Mouse (Mus musculus) hindbrain, embryonic 11.5 days (tissue): ENCODE measurements around the gene Zfp182. TPM values are rescaled to one million over a fixed set of nuclear protein-coding genes. Genes with fewer than 3 reads are reported as not detected.
A peak's percentile ranks its signal among the peaks of the same experiment; 100 is the strongest.

Experiments
- ATAC-seq: fragments of 200-750 bp; cut with Nextera tagmentation; 2 replicates; pipeline ENCODE4 v1.8.0; 2017; ENCODE audit warnings: mild to moderate bottlenecking, moderate TSS enrichment, moderate library complexity; ENCODE audit not compliant: low FRiP score
- DNase-seq: peaks from one replicate; pipeline ENCODE4 v3.0.0-alpha.2; 2015; ENCODE audit warnings: low spot score
- H3K27ac ChIP-seq: fragments of 300-500 bp; sonication (generic); 2 replicates; pipeline ENCODE4 v1.5.1; 2014; ENCODE audit warnings: mild to moderate bottlenecking, low read depth, low read length
- H3K27me3 ChIP-seq: fragments of 300-500 bp; sonication (generic); 2 replicates; pipeline ENCODE4 v1.6.1; 2014; ENCODE audit warnings: mild to moderate bottlenecking, low read length, moderate library complexity, mixed read lengths; ENCODE audit not compliant: control insufficient read depth, insufficient read depth
- H3K36me3 ChIP-seq: fragments of 300-500 bp; sonication (generic); 2 replicates; pipeline ENCODE4 v1.6.1; 2014; ENCODE audit warnings: mild to moderate bottlenecking, low read length, moderate library complexity, mixed read lengths; ENCODE audit not compliant: control insufficient read depth, insufficient read depth
- H3K4me1 ChIP-seq: fragments of 300-500 bp; sonication (generic); replicated peaks from 2 replicates; pipeline ENCODE4 v1.6.1; 2014; ENCODE audit warnings: low read length, mixed read lengths; ENCODE audit not compliant: control insufficient read depth, insufficient read depth
- H3K4me2 ChIP-seq: fragments of 300-500 bp; sonication (generic); replicated peaks from 2 replicates; pipeline ENCODE4 v1.6.1; 2014; ENCODE audit warnings: mild to moderate bottlenecking, low read depth, low read length
- H3K4me3 ChIP-seq: fragments of 300-500 bp; sonication (generic); 2 replicates; pipeline ENCODE4 v1.5.1; 2014; ENCODE audit warnings: low read depth, low read length
- H3K9ac ChIP-seq: fragments of 300-500 bp; sonication (generic); 2 replicates; pipeline ENCODE4 v1.6.1; 2014; ENCODE audit warnings: low read depth, low read length
- H3K9me3 ChIP-seq: fragments of 300-500 bp; sonication (generic); 2 replicates; pipeline ENCODE4 v1.6.1; 2016; ENCODE audit warnings: low read length; ENCODE audit not compliant: control insufficient read depth
- WGBS: fragments of 180-500 bp; shearing (Covaris S2); extraction: QIAGEN DNeasy Blood & Tissue Kit; methylation state at CpG from one replicate; pipeline ENCODE4 v1.1.7; 2014; 5-methylcytosine and 5-hydroxymethylcytosine counted together
- polyA plus RNA-seq: library from polyadenylated mRNA; unstranded; fragments of >200 nt; fragmentation: Nextera tagmentation; extraction: Ambion mirVana; gene quantifications from 2 replicates; pipeline ENCODE4 v1.2.1, GENCODE M21; 2014

The Zfp182 gene
- 7.6 and 9.7 TPM in 2 replicates for polyA plus RNA-seq

GRCm38 (mm10) chrX:21061866-21062543 is at the start of gene Zfp182:
Zfp182 (minus strand) TSS chrX:21062316.
- no peaks in the 10 kb centered on the region for H3K4me1 ChIP-seq
- H3K9ac ChIP-seq: peak within 1 kb of the TSS; percentile 53
- no peaks in the 10 kb centered on the region for H3K36me3 ChIP-seq
- peak; percentile 77 for DNase-seq
- WGBS: 18% methylated on average over 25 of the region's 25 CpGs
- H3K9me3 ChIP-seq: no peaks in the 10 kb centered on the region
- no peaks in the 10 kb centered on the region for H3K27me3 ChIP-seq
- peak within 1 kb of the TSS; percentile 39 for H3K4me2 ChIP-seq
- peak within 1 kb of the TSS; percentile 41 for H3K4me3 ChIP-seq
- H3K27ac ChIP-seq: no peak within 1 kb of the TSS
- peak; percentile 95 for ATAC-seq

- H3K27ac ChIP-seq: no peak overlapping the region
- ATAC-seq (peak; percentile 43; the same call in 1 of the 2 replicates), DNase-seq (no peak)
- H3K9me3 ChIP-seq: no peaks in the 10 kb centered on the region
- no peaks in the 10 kb centered on the region for H3K4me1 ChIP-seq
- 49% methylated on average over 7 of the region's 7 CpGs for WGBS
- H3K27me3 ChIP-seq: no peaks in the 10 kb centered on the region
- H3K4me3 ChIP-seq: peak overlapping the region; percentile 41
- no peak overlapping the region for H3K9ac ChIP-seq
- peak overlapping the region; percentile 8 for H3K4me2 ChIP-seq
- H3K36me3 ChIP-seq: no peaks in the 10 kb centered on the region
Observed at GRCm38 (mm10) chrX:21089867-21090239, 27.7 kb upstream of the Zfp182 start.

- ATAC-seq: peak; percentile 91
- H3K4me1 ChIP-seq: no peaks in the 10 kb centered on the region
- peak; percentile 70 for DNase-seq
- 18% methylated on average over 27 of the region's 27 CpGs for WGBS
- no peaks in the 10 kb centered on the region for H3K27me3 ChIP-seq
- H3K9me3 ChIP-seq: no peaks in the 10 kb centered on the region
- peak within 1 kb of the TSS; percentile 0; the same call in 1 of the 2 replicates for H3K9ac ChIP-seq
- H3K4me2 ChIP-seq: peak within 1 kb of the TSS; percentile 40
- H3K36me3 ChIP-seq: no peaks in the 10 kb centered on the region
- peak within 1 kb of the TSS; percentile 41 for H3K4me3 ChIP-seq
- H3K27ac ChIP-seq: no peak within 1 kb of the TSS
Observed at GRCm38 (mm10) chrX:21088983-21089866, 27.1 kb upstream of the Zfp182 start, which contains the start of gene Zfp300. Zfp300 (minus strand) TSS chrX:21089527.

GRCm38 (mm10) chrX:21088645-21088982 is 26.5 kb upstream of the Zfp182 start:
- no peak for ATAC-seq
- H3K9me3 ChIP-seq: no peaks in the 10 kb centered on the region
- WGBS: 33% methylated on average over 6 of the region's 6 CpGs
- H3K36me3 ChIP-seq: no peaks in the 10 kb centered on the region
- peak overlapping the region; percentile 0; the same call in 1 of the 2 replicates for H3K9ac ChIP-seq
- H3K27ac ChIP-seq: no peak overlapping the region
- no peaks in the 10 kb centered on the region for H3K4me1 ChIP-seq
- H3K4me3 ChIP-seq: peak overlapping the region; percentile 41
- H3K27me3 ChIP-seq: no peaks in the 10 kb centered on the region
- peak overlapping the region; percentile 40 for H3K4me2 ChIP-seq
- no peak for DNase-seq

GRCm38 (mm10) chrX:21068106-21068505 is 6.0 kb upstream of the Zfp182 start, which contains the start of gene Spaca5:
Spaca5 (plus strand) TSS chrX:21068406.
- Histone ChIP-seq H3K4me3 (no peak within 1 kb of the TSS), H3K36me3 (no peaks in the 10 kb centered on the region), H3K4me1 (no peaks in the 10 kb centered on the region), H3K4me2 (no peak within 1 kb of the TSS), H3K27ac (no peak within 1 kb of the TSS), H3K9me3 (no peaks in the 10 kb centered on the region), H3K27me3 (no peaks in the 10 kb centered on the region), H3K9ac (no peak within 1 kb of the TSS)
- no peak for DNase-seq
- no peak for ATAC-seq

GRCm38 (mm10) chrX:21062544-21062890 is 401 bp upstream of the Zfp182 start:
- H3K4me2 ChIP-seq: no peak overlapping the region
- H3K27ac ChIP-seq: no peak overlapping the region
- peak; percentile 58; the same call in 1 of the 2 replicates for ATAC-seq
- WGBS: 61% methylated on average over 3 of the region's 3 CpGs
- no peak overlapping the region; the same call in 1 of the 2 replicates for H3K9ac ChIP-seq
- no peak for DNase-seq
- H3K4me3 ChIP-seq: peak overlapping the region; percentile 41; the same call in 1 of the 2 replicates
- no peaks in the 10 kb centered on the region for H3K4me1 ChIP-seq
- H3K27me3 ChIP-seq: no peaks in the 10 kb centered on the region
- no peaks in the 10 kb centered on the region for H3K9me3 ChIP-seq
- no peaks in the 10 kb centered on the region for H3K36me3 ChIP-seq

GRCm38 (mm10) chrX:21061460-21061859 is 656 bp downstream of the Zfp182 start:
- no peak overlapping the region for H3K27ac ChIP-seq
- peak overlapping the region; percentile 53; the same call in 1 of the 2 replicates for H3K9ac ChIP-seq
- H3K9me3 ChIP-seq: no peaks in the 10 kb centered on the region
- peak overlapping the region; percentile 39 for H3K4me2 ChIP-seq
- ATAC-seq (no peak), DNase-seq (no peak)
- H3K27me3 ChIP-seq: no peaks in the 10 kb centered on the region
- 22% methylated on average over 9 of the region's 9 CpGs for WGBS
- H3K4me1 ChIP-seq: no peaks in the 10 kb centered on the region
- H3K4me3 ChIP-seq: peak overlapping the region; percentile 41
- no peaks in the 10 kb centered on the region for H3K36me3 ChIP-seq

GRCm38 (mm10) chrX:20980901-20981300 is 81.2 kb downstream of the Zfp182 start:
- H3K4me2 ChIP-seq: no peak overlapping the region
- no peaks in the 10 kb centered on the region for H3K9me3 ChIP-seq
- H3K4me1 ChIP-seq: no peaks in the 10 kb centered on the region
- no peaks in the 10 kb centered on the region for H3K36me3 ChIP-seq
- no peak for DNase-seq
- no peak overlapping the region for H3K27ac ChIP-seq
- ATAC-seq: no peak
- H3K27me3 ChIP-seq: no peaks in the 10 kb centered on the region
- H3K4me3 ChIP-seq: no peak overlapping the region
- no peak overlapping the region for H3K9ac ChIP-seq
- WGBS: 75% methylated on average over 1 of the region's 1 CpGs
